Mouse (Mus musculus) G1E-ER4 (cell line): Measurements from ENCODE around the gene Gid8. TPM values are rescaled to one million over a fixed set of nuclear protein-coding genes. Genes with fewer than 3 reads are reported as not detected.

Experiments used
- GATA1 ChIP-seq: IDR thresholded peaks from one replicate; pipeline ENCODE4 v1.8.0; 2012; ENCODE audit warnings: low read length, inconsistent platforms
- polyA plus RNA-seq: library from polyadenylated mRNA; stranded (reverse); fragments of >175 nt; gene quantifications from 2 replicates; pipeline ENCODE4 v1.2.3, GENCODE M21; 2012

The Gid8 gene
- polyA plus RNA-seq, result 43.3 and 62.1 TPM in 2 replicates

- TF ChIP-seq GATA1, result no peak
Observed at GRCm38 (mm10) chr2:180709923-180710272, at the start of gene Gid8, which contains the start of gene Dido1. TSS of gene Gid8 (plus strand) at chr2:180710117. TSS of gene Dido1 (minus strand) at chr2:180709999.

- no peak for TF ChIP-seq GATA1
Observed at GRCm38 (mm10) chr2:180660521-180660920, 49.4 kb upstream of the Gid8 start.

GRCm38 (mm10) chr2:180662008-180662407 lies 47.9 kb upstream of the Gid8 start:
- TF ChIP-seq GATA1, result no peak

- no peak for TF ChIP-seq GATA1
Observed at GRCm38 (mm10) chr2:180676706-180677105, 33.2 kb upstream of the Gid8 start.

GRCm38 (mm10) chr2:180678609-180679140 lies 31.2 kb upstream of the Gid8 start:
- no peak for TF ChIP-seq GATA1

GRCm38 (mm10) chr2:180681225-180681624 lies 28.7 kb upstream of the Gid8 start:
- no peak for TF ChIP-seq GATA1

GRCm38 (mm10) chr2:180683524-180683923 lies 26.4 kb upstream of the Gid8 start:
- TF ChIP-seq GATA1, result no peak

GRCm38 (mm10) chr2:180684031-180684430 lies 25.9 kb upstream of the Gid8 start:
- TF ChIP-seq GATA1, result no peak

GRCm38 (mm10) chr2:180689841-180690240 lies 20.1 kb upstream of the Gid8 start:
- TF ChIP-seq GATA1, result no peak

- TF ChIP-seq GATA1, result no peak
Observed at GRCm38 (mm10) chr2:180692630-180693029, 17.3 kb upstream of the Gid8 start.

- TF ChIP-seq GATA1, result no peak
Observed at GRCm38 (mm10) chr2:180695176-180695575, 14.7 kb upstream of the Gid8 start.

GRCm38 (mm10) chr2:180700457-180700856 lies 9.5 kb upstream of the Gid8 start:
- no peak for TF ChIP-seq GATA1

- no peak for TF ChIP-seq GATA1
Observed at GRCm38 (mm10) chr2:180701053-180701766, 8.7 kb upstream of the Gid8 start.

GRCm38 (mm10) chr2:180701767-180702621 lies 7.9 kb upstream of the Gid8 start:
- no peak for TF ChIP-seq GATA1

GRCm38 (mm10) chr2:180702701-180703149 lies 7.2 kb upstream of the Gid8 start:
- TF ChIP-seq GATA1, result no peak

GRCm38 (mm10) chr2:180703175-180703574 lies 6.7 kb upstream of the Gid8 start:
- TF ChIP-seq GATA1, result no peak
